Mouse (Mus musculus) intestine, postnatal 0 days (tissue): ENCODE data around the gene Fam192a. TPM values are rescaled to one million over a fixed set of nuclear protein-coding genes. Genes with fewer than 3 reads are reported as not detected.

Experiments used
- ATAC-seq: fragments of 200-750 bp; cut with Nextera tagmentation; 2 replicates; pipeline ENCODE4 v1.8.0; 2017; ENCODE audit warnings: mild to moderate bottlenecking, moderate TSS enrichment, moderate library complexity
- H3K27ac ChIP-seq: fragments of 300-500 bp; sonication (generic); 2 replicates; pipeline ENCODE4 v1.5.1; 2014; ENCODE audit warnings: mild to moderate bottlenecking, low read depth, low read length, moderate library complexity
- H3K27me3 ChIP-seq: fragments of 300-500 bp; sonication (generic); replicated peaks from 2 replicates; pipeline ENCODE4 v1.6.1; 2014; ENCODE audit warnings: low read length, mixed read lengths; ENCODE audit not compliant: control insufficient read depth, insufficient read depth
- H3K36me3 ChIP-seq: fragments of 300-500 bp; sonication (generic); 2 replicates; pipeline ENCODE4 v1.6.1; 2014; ENCODE audit warnings: mild to moderate bottlenecking, moderate library complexity; ENCODE audit not compliant: control insufficient read depth, insufficient read depth
- H3K4me1 ChIP-seq: fragments of 300-500 bp; sonication (generic); replicated peaks from 2 replicates; pipeline ENCODE4 v1.6.1; 2014; ENCODE audit warnings: antibody characterized with exemption, low read length, mixed read lengths; ENCODE audit not compliant: control insufficient read depth, insufficient read depth
- H3K4me2 ChIP-seq: fragments of 300-500 bp; sonication (generic); replicated peaks from 2 replicates; pipeline ENCODE4 v1.6.1; 2014; ENCODE audit warnings: low read depth, mild to moderate bottlenecking, moderate library complexity
- H3K4me3 ChIP-seq: fragments of 300-500 bp; sonication (generic); 2 replicates; pipeline ENCODE4 v1.5.1; 2014; ENCODE audit warnings: low read depth, low read length
- H3K9ac ChIP-seq: fragments of 300-500 bp; sonication (generic); 2 replicates; pipeline ENCODE4 v1.6.1; 2014; ENCODE audit warnings: mild to moderate bottlenecking, low read depth, low read length
- H3K9me3 ChIP-seq: fragments of 300-500 bp; sonication (generic); 2 replicates; pipeline ENCODE4 v1.6.1; 2016; ENCODE audit warnings: mixed run types; ENCODE audit not compliant: control insufficient read depth
- CTCF ChIP-seq: sonication (generic); IDR thresholded peaks from 2 replicates; pipeline ENCODE4 v1.5.1; 2016; ENCODE audit warnings: low read depth, mild to moderate bottlenecking, control low read depth, antibody characterized with exemption, moderate library complexity
- WGBS: fragments of 180-500 bp; shearing (Covaris S2); extraction: QIAGEN DNeasy Blood & Tissue Kit; methylation state at CpG from one replicate; pipeline ENCODE4 v1.1.7; 2014; 5-methylcytosine and 5-hydroxymethylcytosine counted together
- polyA plus RNA-seq: library from polyadenylated mRNA; unstranded; fragments of >200 nt; fragmentation: Nextera tagmentation; extraction: Ambion mirVana; gene quantifications from 2 replicates; pipeline ENCODE4 v1.2.1, GENCODE M21; 2015

The Fam192a gene
- polyA plus RNA-seq, 1 experiment from 2014 or later = 44.5 TPM

DNA sequence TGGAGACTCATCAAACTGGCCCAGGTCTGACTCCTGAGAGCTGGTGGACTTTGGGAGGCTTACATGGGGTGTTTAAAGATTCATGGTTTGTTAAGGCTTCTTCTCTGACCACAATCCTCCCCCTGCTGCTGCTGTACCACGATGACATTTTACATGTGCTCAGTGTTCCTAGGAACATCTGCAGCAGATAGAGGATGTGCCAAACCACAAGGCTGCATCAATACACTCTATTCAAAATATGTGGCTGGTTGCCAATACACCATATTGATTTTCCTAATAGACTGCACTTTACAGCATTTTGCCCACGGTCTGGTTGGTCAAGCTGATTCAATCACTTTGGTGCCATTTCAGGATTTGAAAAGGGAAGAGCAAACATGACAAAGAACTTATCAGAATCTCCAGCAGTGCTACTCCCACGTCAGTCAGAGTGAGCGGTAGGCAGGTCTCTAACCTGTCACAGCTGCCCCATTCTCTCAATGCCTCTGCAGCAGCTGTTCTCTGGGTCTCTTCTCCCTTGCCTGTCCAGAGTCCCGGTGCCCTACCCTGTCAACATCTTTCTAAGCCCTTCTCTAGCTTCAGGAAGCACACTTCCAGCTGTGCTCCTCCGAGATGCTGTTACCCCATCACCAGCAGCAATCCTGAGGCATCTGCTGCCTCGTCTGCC lies 19.8 kb downstream of the Fam192a start:
- no peak for ATAC-seq
- no peak overlapping the region for H3K9ac ChIP-seq
- no peak for TF ChIP-seq CTCF
- WGBS = 76% methylated on average over 7 of the region's 7 CpGs
- H3K27me3 ChIP-seq = no peaks in the 10 kb centered on the region
- no peak overlapping the region for H3K27ac ChIP-seq
- H3K4me1 ChIP-seq = no peaks in the 10 kb centered on the region
- no peaks in the 10 kb centered on the region for H3K9me3 ChIP-seq
- H3K36me3 ChIP-seq = peaks cover 68% of the 10 kb centered on the region
- no peak overlapping the region for H3K4me2 ChIP-seq
- no peak overlapping the region for H3K4me3 ChIP-seq

DNA sequence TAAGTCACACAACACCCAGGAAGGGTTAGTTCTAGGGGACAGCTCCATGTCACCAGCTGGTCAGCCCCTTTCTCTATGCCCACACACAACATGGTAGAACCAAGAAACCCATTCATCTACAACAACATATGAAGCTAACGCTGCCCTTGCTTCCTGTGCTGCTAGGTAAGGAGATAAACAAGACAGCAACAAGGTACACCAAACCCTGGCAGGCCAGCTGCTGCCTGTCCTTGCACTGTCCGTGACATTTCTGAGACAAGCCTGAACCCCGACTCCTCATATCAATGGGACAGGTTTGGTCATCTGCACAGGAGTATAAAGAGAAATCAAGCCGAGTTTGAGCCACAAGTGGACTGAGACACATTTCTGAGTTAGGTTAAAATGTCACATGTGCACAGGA lies 26.6 kb downstream of the Fam192a start:
- no peak for TF ChIP-seq CTCF
- no peaks in the 10 kb centered on the region for H3K27me3 ChIP-seq
- no peak overlapping the region for H3K9ac ChIP-seq
- no peak overlapping the region for H3K4me2 ChIP-seq
- no peak overlapping the region for H3K27ac ChIP-seq
- H3K9me3 ChIP-seq = no peaks in the 10 kb centered on the region
- no peak for ATAC-seq
- peaks cover 63% of the 10 kb centered on the region for H3K36me3 ChIP-seq
- H3K4me1 ChIP-seq = no peaks in the 10 kb centered on the region
- 92% methylated on average over 4 of the region's 4 CpGs for WGBS
- H3K4me3 ChIP-seq = no peak overlapping the region

DNA sequence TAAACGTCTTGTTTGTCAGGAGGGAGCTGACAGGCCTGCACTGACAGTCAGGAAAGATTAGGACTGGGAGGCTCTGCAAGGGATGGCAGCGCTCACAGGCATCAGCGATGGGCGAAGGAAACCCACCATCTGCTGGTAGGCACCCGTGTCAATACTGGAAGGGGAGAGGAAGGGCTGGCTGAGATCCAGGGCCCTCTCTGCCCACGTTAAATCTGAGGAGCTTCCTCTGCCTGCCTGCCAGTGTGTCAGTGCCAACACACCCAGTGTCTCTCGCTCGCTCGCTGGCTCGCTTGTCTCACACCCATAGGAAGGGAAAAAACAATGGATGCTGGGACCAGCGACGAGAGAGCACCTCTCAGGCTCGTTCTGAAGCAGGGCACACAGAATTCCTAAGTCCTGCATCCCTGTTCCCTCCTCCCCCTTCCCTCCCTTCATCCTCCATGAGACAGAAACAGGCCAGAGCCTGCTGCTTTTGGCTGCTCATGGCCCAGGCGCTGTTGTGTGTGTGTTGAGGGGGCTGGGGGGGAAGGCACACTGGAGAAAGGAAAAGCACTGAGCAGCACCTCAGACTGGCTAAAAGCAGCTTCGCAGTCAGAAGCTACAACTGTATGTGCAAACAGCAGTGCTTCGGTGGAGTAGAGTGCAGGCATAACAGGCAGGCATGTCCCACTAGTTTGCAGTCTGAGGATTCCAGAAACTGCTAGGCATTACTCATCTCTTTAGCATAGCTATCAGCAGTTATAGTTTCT lies 27.5 kb downstream of the Fam192a start:
- H3K36me3 ChIP-seq = peaks cover 62% of the 10 kb centered on the region
- no peaks in the 10 kb centered on the region for H3K4me1 ChIP-seq
- no peak overlapping the region for H3K4me3 ChIP-seq
- ATAC-seq = no peak
- no peak overlapping the region for H3K4me2 ChIP-seq
- no peak overlapping the region for H3K27ac ChIP-seq
- no peaks in the 10 kb centered on the region for H3K27me3 ChIP-seq
- WGBS = 79% methylated on average over 16 of the region's 16 CpGs
- no peak for TF ChIP-seq CTCF
- H3K9ac ChIP-seq = no peak overlapping the region
- H3K9me3 ChIP-seq = no peaks in the 10 kb centered on the region

DNA sequence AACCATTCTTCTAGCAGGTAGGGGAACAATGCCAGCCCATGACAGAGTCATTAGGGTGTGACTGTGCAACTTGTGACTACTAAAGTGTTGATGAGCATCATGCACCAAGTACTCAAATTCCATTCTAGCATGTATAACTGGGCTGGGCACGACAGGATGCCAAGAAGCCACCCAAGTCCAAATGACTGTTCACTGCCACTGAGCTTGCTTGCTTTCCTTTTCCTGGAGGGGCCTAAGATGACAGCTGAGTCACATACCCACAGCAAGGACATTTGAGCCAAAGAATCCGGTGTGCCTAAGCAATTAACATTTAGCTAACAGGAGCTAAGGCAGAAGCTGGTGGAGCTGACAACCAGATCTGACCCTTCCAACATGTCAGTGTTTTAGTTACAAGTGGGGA lies 29.9 kb downstream of the Fam192a start:
- WGBS = 68% methylated on average over 2 of the region's 2 CpGs

DNA sequence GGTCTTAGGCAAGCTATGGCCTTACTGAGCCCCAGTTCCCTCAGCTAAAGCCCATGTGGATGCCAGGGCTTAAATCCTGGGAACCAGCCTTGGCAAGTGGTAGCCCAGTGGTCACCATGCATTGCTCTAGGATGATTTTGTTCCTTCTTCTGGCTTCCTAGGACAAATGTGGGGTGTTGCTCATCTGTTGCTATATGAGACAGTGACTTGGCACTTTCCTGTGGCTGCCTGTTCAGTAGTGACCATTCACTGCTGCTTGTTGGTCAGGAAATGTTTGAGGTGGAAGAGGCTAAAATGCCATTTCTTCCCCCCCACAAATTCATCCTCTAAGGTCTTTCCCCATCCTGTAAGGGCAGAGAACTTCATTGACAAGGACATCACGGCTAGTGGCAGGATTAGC lies 32.4 kb downstream of the Fam192a start:
- TF ChIP-seq CTCF = no peak
- H3K27ac ChIP-seq = no peak overlapping the region
- 80% methylated on average over 1 of the region's 1 CpGs for WGBS
- H3K27me3 ChIP-seq = no peaks in the 10 kb centered on the region
- no peak overlapping the region for H3K4me2 ChIP-seq
- H3K9me3 ChIP-seq = no peaks in the 10 kb centered on the region
- H3K4me3 ChIP-seq = no peak overlapping the region
- ATAC-seq = no peak
- H3K9ac ChIP-seq = no peak overlapping the region
- peaks cover 14% of the 10 kb centered on the region for H3K36me3 ChIP-seq
- H3K4me1 ChIP-seq = no peaks in the 10 kb centered on the region

More for the DNA sequence above, 29.9 kb downstream of the Fam192a start:
- no peak for ATAC-seq
- Histone ChIP-seq H3K4me3 (no peak overlapping the region), H3K9me3 (no peaks in the 10 kb centered on the region), H3K36me3 (peaks cover 39% of the 10 kb centered on the region), H3K27me3 (no peaks in the 10 kb centered on the region), H3K9ac (no peak overlapping the region), H3K4me1 (no peaks in the 10 kb centered on the region), H3K27ac (no peak overlapping the region), H3K4me2 (no peak overlapping the region)
- no peak for TF ChIP-seq CTCF

DNA sequence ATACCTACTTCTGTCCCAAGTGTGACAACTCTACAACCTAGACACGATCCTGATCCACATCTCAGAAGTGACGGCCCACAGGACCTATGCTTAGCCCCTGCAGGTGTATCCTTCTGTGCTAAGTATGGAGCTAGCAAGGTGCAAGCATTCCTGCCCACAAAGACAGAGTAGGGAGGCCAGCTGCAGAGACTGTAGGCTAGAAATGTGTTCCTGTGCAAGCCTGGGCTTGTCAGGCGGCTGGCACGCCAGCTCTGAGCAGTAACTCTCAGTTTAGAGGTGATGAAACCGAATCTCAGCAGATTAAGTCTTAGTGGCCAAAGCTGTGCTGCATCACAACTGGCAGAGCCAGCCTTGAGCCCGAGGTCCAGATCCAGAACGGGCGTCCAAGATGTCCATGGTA lies 33.7 kb downstream of the Fam192a start:
- no peak for TF ChIP-seq CTCF
- ATAC-seq = no peak
- 85% methylated on average over 8 of the region's 8 CpGs for WGBS
- Histone ChIP-seq H3K27ac (no peak overlapping the region), H3K9me3 (no peaks in the 10 kb centered on the region), H3K9ac (no peak overlapping the region), H3K4me3 (no peak overlapping the region), H3K36me3 (peaks cover 4% of the 10 kb centered on the region; the same call in 1 of the 2 replicates), H3K4me1 (no peaks in the 10 kb centered on the region), H3K27me3 (no peaks in the 10 kb centered on the region), H3K4me2 (no peak overlapping the region)
